Mouse (Mus musculus): ENCODE measurements around the gene Arsg.

DNA sequence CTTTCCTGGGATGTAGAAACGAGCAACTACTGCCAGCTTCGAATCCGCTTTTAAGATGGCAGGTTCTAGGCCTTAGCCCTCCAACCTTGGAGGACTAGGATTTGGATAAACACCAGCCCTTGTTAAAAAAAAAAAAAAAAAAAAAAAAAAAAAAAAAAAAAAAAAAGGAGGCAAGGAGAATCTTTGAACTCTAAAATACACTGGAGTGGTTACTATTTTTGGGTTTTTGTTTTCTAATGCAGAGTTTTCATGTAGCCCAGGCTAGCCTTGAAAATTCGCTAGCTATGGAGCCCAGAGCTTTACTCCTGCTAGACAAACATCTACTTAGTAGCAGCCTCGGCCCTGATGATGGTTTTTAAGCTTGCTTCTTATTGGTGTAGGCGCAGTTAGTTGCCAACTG lies 134.4 kb downstream of the Arsg start:
- no peak for TF ChIP-seq POLR2A (IDR thresholded peaks at IDR 0.05; ENCODE audit: borderline replicate concordance, control insufficient read depth, low read depth, low read length)
- no peak for TF ChIP-seq CTCF (IDR thresholded peaks at IDR 0.05; ENCODE audit: control insufficient read depth, insufficient read depth, low read length)
